Mouse (Mus musculus) gastrocnemius, postnatal 36 days (tissue): ENCODE data around the gene Ppp1r7. TPM values are rescaled to one million over a fixed set of nuclear protein-coding genes. Genes with fewer than 3 reads are reported as not detected.

ENCODE experiments used
- DNase-seq, 2 experiments: peaks; one replicate each; pipeline ENCODE4 v3.0.0; 2022
- intact Hi-C: fragments of 180-260 bp; cut with DNase I; formaldehyde crosslinking; loops from one replicate; pipeline ENCODE4 v1.15.1; 2025
- microRNA-seq, 2 experiments: library from miRNA; unstranded; fragments of <30 nt; microRNA quantifications; one replicate each; pipeline ENCODE4 v1.2.0; 2021
- total RNA-seq, 2 experiments: library from RNA; stranded (reverse); gene quantifications; 2 replicates each; pipeline ENCODE4 v1.2.3; 2021

The Ppp1r7 gene
- total RNA-seq, 2 experiments from 2014 or later: 18.9 to 22.7 TPM

- intact Hi-C loops: no loop called here
- no peak for DNase-seq
Measured at GRCm38 (mm10) chr1:93401191-93402052, 58.8 kb downstream of the Ppp1r7 start.

GRCm38 (mm10) chr1:93403403-93403802 lies 60.7 kb downstream of the Ppp1r7 start:
- DNase-seq: no peak
- intact Hi-C loops: no loop called here

Small RNAs within 50 kb of the gene (microRNA-seq; reads per million reads assigned to microRNA genes)
- gene Mir6345 (0 reads per million in 2 experiments), gene Mir6902 (0 reads per million in 2 experiments)

Other genes with a start within 250 kb of the Ppp1r7 start
- 1 to 10 TPM in 1 of 2 experiments, under 1 TPM in 1; 0.64 to 1.6 TPM for gene Kif1a, start 240.9 kb upstream of the Ppp1r7 start, total RNA-seq
- under 1 TPM in 1 of 2 experiments, not detected in 1; 0.28 TPM for gene Agxt, start 207.6 kb upstream of the Ppp1r7 start, total RNA-seq
- gene 2310007B03Rik, start 181.9 kb upstream of the Ppp1r7 start, total RNA-seq: not detected
- gene Crocc2, start 174.1 kb upstream of the Ppp1r7 start, total RNA-seq: not detected
- 1 to 10 TPM; 4.3 to 5.4 TPM for gene Sned1, start 107.0 kb upstream of the Ppp1r7 start, total RNA-seq
- gene Mterf4, start 36.9 kb upstream of the Ppp1r7 start, total RNA-seq: 10 to 100 TPM in 1 of 2 experiments, 1 to 10 TPM in 1; 8.7 to 11.3 TPM
- under 1 TPM; 0.20 TPM for gene Pask, start 628 bp downstream of the Ppp1r7 start, total RNA-seq
- not detected for gene Ano7, start 31.1 kb downstream of the Ppp1r7 start, total RNA-seq
- 100 to 1,000 TPM; 289 to 302 TPM for gene Hdlbp, start 136.0 kb downstream of the Ppp1r7 start, total RNA-seq
- gene Farp2, start 169.2 kb downstream of the Ppp1r7 start, total RNA-seq: 10 to 100 TPM; 11.5 to 11.9 TPM